Mouse (Mus musculus) embryo, embryonic 10 days (tissue): ENCODE data around the gene Ccdc174.
"Not testable (repeated sequence)": the region's sequence is repeated elsewhere in the genome, so short reads cannot be mapped to it uniquely, and the experiment has no call there.

ENCODE experiments used
- DNase-seq: peaks from one replicate; pipeline ENCODE4 v3.0.0-alpha.2; 2015; ENCODE audit warnings: low spot score

Ccdc174 gene

GRCm38 (mm10) chr6:91877885-91878651 is at the start of gene Ccdc174:
Gene Ccdc174 (plus strand): TSS chr6:91878053.
- peak; percentile 99 for DNase-seq

DNA sequence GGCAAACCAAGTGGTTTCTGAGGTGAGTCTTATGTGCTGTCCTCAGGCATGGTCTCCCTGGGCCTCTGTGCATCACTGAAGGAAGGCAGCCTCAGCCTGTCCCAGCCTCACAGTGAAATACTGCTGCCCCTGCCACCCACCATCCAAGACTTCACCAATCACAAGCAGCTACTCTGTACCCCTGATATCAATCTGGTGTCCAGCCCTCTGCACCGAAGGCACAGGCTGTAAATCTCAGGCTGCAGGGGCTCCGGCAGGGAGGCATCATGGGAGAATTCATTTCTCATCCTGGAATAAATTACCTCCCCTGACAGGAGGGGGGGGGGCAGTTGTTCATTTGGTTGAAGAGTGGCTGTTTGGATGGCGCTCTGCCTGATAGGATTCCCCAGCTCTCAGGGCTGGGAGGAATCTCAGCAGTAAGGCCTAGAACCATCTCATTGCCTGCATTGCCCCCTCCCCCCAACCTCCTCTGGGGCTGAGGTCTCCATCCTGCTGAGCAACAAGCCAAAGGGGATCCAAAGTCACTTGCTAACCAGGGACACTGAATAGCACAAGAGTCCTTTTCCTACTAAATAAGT is 44.9 kb upstream of the Ccdc174 start:
- DNase-seq = peak; percentile 19

DNA sequence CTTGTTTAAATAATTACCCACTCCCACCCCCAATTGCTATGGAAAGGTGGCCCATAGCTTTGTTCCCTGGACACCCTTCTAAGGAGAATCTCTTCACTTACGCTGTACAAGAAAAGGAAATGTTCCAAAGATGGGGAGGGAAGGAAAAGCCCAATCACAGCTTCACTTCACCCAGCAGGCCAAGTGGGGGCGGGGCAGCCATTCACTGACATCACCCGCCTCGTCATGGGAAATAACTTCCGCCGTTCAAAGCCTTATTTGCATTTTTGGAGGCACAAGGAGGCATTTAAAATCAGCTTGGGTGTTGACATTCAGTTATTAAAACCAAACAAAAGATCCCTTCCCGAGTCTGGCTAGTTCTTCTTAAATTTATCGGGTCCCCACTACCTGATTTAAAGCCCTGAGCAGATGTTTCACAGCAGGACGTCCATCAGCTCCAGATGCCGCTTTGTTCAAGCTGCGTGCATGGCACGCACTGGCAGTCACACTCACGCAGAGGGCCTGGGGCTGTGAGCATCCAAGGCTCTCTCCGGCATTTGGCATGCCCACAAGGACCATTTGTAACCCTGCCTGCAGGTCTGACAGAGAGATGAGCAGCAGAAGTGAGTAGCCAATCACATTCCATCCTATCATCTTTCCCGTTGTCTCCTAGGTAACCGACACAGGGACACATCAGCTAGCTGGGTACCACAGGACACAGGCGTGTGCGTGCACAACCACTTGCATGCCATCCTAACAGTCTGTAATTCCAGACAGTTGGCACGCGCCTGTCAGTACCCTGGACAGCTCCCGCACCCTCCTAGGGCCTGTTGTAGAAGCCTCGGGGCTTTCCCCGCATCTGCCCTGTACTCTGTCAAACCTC is 38.6 kb upstream of the Ccdc174 start:
- DNase-seq = peak; percentile 88

- DNase-seq = peak; percentile 24
Observed at GRCm38 (mm10) chr6:91842897-91843627, 34.8 kb upstream of the Ccdc174 start.

DNA sequence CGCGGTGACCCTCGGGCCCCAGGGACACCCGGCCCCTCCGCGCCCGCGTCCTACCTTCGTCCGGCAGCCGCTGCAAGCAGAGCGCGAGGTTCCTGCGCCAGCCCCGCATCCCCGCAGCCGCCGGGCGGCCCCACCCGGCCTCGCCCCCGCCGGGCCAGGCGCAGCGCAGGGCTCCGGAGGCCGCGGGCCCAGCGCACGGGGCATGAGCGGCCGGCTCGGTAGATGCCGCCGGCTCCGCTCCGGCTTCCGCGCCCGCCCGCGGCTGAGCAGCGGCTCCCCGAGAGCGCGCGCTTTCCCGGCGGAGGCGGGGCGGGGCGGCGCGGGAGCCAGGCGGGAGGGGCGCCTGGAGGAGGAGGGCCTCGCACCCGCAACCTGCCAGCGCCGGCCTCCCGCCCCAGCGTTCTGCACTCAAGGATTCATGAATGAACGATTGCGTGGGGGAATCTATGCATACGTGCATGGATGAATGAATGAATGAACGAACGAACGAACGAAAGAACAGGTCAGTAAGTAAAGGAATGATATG is 34.2 kb upstream of the Ccdc174 start:
- no peak for DNase-seq

- peak; percentile 83 for DNase-seq
Observed at GRCm38 (mm10) chr6:91852550-91852949, 25.3 kb upstream of the Ccdc174 start.

DNA sequence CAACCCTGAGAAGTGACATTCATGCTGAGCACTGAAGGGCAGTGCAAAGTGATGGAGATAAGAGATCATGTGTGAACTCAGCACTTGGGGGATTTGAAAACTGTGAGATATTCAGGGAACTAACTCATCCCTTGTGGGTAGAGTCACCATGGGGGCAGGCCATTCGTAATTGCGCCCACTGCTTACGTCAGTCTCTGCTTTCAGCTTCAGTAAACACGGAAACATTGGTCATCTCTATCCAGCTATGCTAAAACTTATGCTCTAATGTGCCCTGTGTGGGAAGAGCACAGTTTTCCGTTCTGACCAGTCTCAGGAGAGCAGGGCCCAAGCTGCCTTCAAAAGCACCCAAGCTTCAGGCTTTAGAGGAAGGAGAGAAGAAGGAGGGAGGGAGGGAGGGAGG is 19.5 kb upstream of the Ccdc174 start:
- DNase-seq = no peak

GRCm38 (mm10) chr6:91862848-91863247 is 15.0 kb upstream of the Ccdc174 start:
- DNase-seq = no peak

- no peak for DNase-seq
Observed at GRCm38 (mm10) chr6:91864595-91864994, 13.3 kb upstream of the Ccdc174 start.

DNA sequence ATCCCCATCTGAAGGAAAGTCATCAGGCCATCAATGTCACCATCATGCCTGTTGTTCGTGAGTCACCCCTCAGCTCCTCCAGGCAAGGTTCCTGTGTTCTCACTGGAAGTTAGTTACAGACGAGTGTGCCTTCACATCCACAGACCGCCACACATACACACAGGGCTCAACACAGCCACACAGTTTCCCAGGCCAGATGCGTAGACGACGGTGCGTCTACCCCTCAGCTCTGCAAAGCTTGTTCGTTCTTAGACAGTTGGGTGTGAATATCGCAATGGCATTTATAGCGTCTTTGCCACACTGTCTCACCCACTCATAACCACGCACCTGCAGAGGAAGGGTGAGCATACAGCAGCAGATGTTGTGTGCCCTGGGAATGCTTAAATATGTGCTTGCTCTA is 12.3 kb upstream of the Ccdc174 start:
- DNase-seq = no peak

DNA sequence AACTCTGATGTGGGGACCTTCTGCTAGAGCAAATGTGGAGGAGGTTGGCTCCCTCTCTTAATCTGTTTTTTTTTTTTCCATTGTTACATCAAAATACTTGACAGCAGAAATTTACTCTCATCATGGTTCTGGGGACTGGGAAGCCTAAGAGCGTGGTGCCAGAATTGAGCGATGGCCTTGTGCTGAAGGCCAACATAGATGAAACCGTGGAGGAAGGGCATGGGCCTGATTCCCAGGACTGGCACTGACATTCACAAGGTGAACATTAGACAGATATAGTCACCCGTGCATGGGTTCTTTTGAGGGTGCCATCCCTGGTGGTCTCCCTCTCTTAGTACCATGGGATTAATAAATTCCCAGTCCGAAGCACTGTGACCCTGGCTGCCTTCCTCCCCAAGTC is 9.8 kb upstream of the Ccdc174 start:
- DNase-seq = no peak

- DNase-seq = no peak
Observed at GRCm38 (mm10) chr6:91872781-91873180, 5.1 kb upstream of the Ccdc174 start.

DNA sequence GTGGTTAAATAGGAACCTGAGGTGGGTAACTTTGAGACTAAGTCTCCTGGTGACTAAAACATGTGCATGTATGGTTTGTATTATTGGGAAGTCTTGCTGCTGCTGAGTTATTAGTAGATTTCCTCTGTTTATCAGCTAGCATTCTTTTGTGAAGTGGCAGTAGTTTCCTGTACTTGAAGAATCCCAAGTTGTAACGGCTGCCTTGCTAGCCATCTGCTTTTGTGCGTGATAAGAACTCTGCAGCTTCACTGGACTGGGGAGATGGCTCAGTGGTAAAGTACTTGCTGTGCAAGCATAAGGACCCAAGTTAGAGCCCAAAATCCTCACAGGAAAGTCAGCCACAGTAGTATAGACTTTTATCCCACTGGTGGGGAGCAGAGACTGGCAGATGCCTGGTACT is 6.0 kb downstream of the Ccdc174 start:
- DNase-seq = no peak

- no peak for DNase-seq
Observed at GRCm38 (mm10) chr6:91889255-91889906, 11.5 kb downstream of the Ccdc174 start.

DNA sequence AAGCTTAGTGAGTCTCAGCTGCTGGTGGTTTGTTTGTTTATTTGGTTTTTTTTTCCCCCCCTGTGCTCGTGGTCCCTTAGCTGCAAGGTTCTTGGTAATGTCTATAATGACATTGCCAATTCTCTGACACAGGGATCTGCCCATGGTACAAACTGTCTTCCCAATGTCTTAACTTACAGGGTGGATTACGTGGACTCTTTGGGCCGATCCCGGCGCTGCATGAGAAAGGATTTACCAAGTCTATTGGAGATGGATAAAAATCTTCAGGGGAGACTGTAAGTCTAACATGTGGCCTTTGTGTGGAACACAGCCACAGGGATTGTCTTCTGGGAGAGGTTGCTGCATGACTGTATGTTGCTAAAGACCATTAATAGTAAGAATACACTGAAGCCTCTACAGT is 12.8 kb downstream of the Ccdc174 start:
- no peak for DNase-seq

DNA sequence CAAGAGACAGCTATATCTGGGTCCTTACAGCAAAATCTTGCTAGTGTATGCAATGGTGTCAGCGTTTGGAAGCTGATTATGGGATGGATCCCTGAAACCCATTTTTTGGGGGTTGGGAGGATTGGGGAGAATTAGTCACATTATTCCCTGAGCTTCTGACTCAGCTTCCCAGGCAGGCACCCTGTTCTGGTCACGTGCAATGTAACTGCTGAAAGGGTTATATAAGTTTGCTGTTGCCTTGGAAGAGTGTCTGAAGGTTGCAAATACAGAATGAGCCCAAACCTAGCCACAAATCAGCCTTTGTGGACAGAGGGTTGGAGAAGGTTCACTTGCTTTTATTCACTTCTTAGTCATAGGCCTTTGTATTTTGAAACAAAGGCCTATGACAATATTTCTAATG is 13.9 kb downstream of the Ccdc174 start:
- DNase-seq = no peak

GRCm38 (mm10) chr6:91896783-91897182 is 18.9 kb downstream of the Ccdc174 start:
- DNase-seq = no peak

- DNase-seq = peak; percentile 91
Observed at GRCm38 (mm10) chr6:91901505-91901904, 23.7 kb downstream of the Ccdc174 start.

DNA sequence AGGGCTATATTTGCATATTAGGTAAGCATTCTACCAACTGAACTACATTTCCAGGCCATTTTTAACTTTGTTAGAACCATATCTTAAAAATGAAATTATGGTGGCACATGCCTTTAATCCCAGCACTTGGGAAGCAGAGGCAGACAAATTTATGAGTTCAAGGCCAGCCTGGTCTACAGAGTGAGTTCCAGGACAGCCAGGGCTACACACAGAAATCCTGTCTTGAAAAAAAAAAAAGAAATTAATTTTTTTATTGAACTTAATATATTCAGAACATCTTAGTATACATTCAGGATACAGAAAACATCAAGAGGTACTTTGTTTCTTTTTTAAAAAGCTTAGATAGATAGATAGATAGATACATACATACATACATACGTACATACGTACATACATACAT is 24.7 kb downstream of the Ccdc174 start, which contains the start of gene 4930590J08Rik:
Gene 4930590J08Rik (plus strand): TSS at position 301 of the 400 bp plus-strand sequence.
- DNase-seq = not testable (repeated sequence)

- no peak for DNase-seq
Observed at GRCm38 (mm10) chr6:91914011-91914410, 36.2 kb downstream of the Ccdc174 start.

- DNase-seq = no peak
Observed at GRCm38 (mm10) chr6:91917286-91917685, 39.4 kb downstream of the Ccdc174 start.
